Mouse (Mus musculus) liver, postnatal 0 days (tissue): ENCODE measurements around the gene Rhbdl3.

Experiments used
- CTCF ChIP-seq: sonication (generic); IDR thresholded peaks from 2 replicates; pipeline ENCODE4 v1.5.1; 2016; ENCODE audit warnings: antibody characterized with exemption, low read depth
- EP300 ChIP-seq: IDR thresholded peaks from 2 replicates; pipeline ENCODE4 v1.6.1; 2016; ENCODE audit warnings: antibody characterized with exemption, low read depth, mild to moderate bottlenecking

- TF ChIP-seq CTCF: peak; percentile 95
- TF ChIP-seq EP300: no peak
Observed at GRCm38 (mm10) chr11:80351832-80352430, 51.2 kb downstream of the Rhbdl3 start.
